Mouse (Mus musculus): ENCODE data around the gene Olfr1245. TPM values are rescaled to one million over a fixed set of nuclear protein-coding genes. Genes with fewer than 3 reads are reported as not detected.

Gene Olfr1245
- polyA plus RNA-seq, 1 experiment from 2014 or later, result not detected

Other genes starting within 250 kb of the Olfr1245 start
- not detected in 2 replicates for gene Olfr1232, start 248.8 kb downstream of the Olfr1245 start, polyA plus RNA-seq (2014; fragmentation: Nextera tagmentation; extraction: Ambion mirVana)
- gene Olfr1233, start 236.0 kb downstream of the Olfr1245 start, polyA plus RNA-seq (2014; fragmentation: Nextera tagmentation; extraction: Ambion mirVana), result not detected in 2 replicates
- not detected in 2 replicates for gene Olfr1234, start 213.6 kb downstream of the Olfr1245 start, polyA plus RNA-seq (2014; fragmentation: Nextera tagmentation; extraction: Ambion mirVana)
- not detected in 2 replicates for gene Olfr1238, start 168.8 kb downstream of the Olfr1245 start, polyA plus RNA-seq (2014; fragmentation: Nextera tagmentation; extraction: Ambion mirVana)
- gene Olfr1239, start 158.0 kb downstream of the Olfr1245 start, polyA plus RNA-seq (2014; fragmentation: Nextera tagmentation; extraction: Ambion mirVana), result not detected in 2 replicates
- gene Olfr1240, start 135.4 kb downstream of the Olfr1245 start, polyA plus RNA-seq (2014; fragmentation: Nextera tagmentation; extraction: Ambion mirVana), result not detected in 2 replicates
- not detected in 2 replicates for gene Olfr1241, start 91.3 kb downstream of the Olfr1245 start, polyA plus RNA-seq (2014; fragmentation: Nextera tagmentation; extraction: Ambion mirVana)
- not detected in 2 replicates for gene Olfr1242, start 80.1 kb downstream of the Olfr1245 start, polyA plus RNA-seq (2014; fragmentation: Nextera tagmentation; extraction: Ambion mirVana)
- gene Olfr1243, start 47.0 kb downstream of the Olfr1245 start, polyA plus RNA-seq (2014; fragmentation: Nextera tagmentation; extraction: Ambion mirVana), result not detected in 2 replicates
- not detected in 2 replicates for gene Olfr1246, start 14.7 kb upstream of the Olfr1245 start, polyA plus RNA-seq (2014; fragmentation: Nextera tagmentation; extraction: Ambion mirVana)
- gene Olfr1247, start 35.7 kb upstream of the Olfr1245 start, polyA plus RNA-seq (2014; fragmentation: Nextera tagmentation; extraction: Ambion mirVana), result not detected in 2 replicates
- not detected in 2 replicates for gene Olfr1248, start 39.8 kb upstream of the Olfr1245 start, polyA plus RNA-seq (2014; fragmentation: Nextera tagmentation; extraction: Ambion mirVana)
- gene Olfr1249, start 56.5 kb upstream of the Olfr1245 start, polyA plus RNA-seq (2014; fragmentation: Nextera tagmentation; extraction: Ambion mirVana), result not detected in 2 replicates
- not detected in 2 replicates for gene Olfr1250, start 83.0 kb upstream of the Olfr1245 start, polyA plus RNA-seq (2014; fragmentation: Nextera tagmentation; extraction: Ambion mirVana)
- not detected in 2 replicates for gene Olfr1251, start 93.5 kb upstream of the Olfr1245 start, polyA plus RNA-seq (2014; fragmentation: Nextera tagmentation; extraction: Ambion mirVana)
- gene Olfr1252, start 146.6 kb upstream of the Olfr1245 start, polyA plus RNA-seq (2014; fragmentation: Nextera tagmentation; extraction: Ambion mirVana), result not detected in 2 replicates
- gene Olfr1253, start 178.6 kb upstream of the Olfr1245 start, polyA plus RNA-seq (2014; fragmentation: Nextera tagmentation; extraction: Ambion mirVana), result not detected in 2 replicates
- not detected in 2 replicates for gene Olfr1254, start 215.2 kb upstream of the Olfr1245 start, polyA plus RNA-seq (2014; fragmentation: Nextera tagmentation; extraction: Ambion mirVana)
- gene Olfr1255, start 233.6 kb upstream of the Olfr1245 start, polyA plus RNA-seq (2014; fragmentation: Nextera tagmentation; extraction: Ambion mirVana), result not detected in 2 replicates

All from hindbrain, embryonic 11.5 days (tissue).